Comparison of ENCODE assay signal across 10 mouse cellular contexts in genomic region chr19:46727140-46727736, GRCm38 (mm10). TPM values are rescaled to one million over a fixed set of nuclear protein-coding genes. Genes with fewer than 3 reads are reported as not detected.
A peak's percentile ranks its signal among the peaks of the same experiment; 100 is the strongest.
DNase-seq lines count a peak whose midpoint lies in the region; ATAC-seq lines count a peak whose summit lies in the region.
"Had no signal": no experiment of that assay in that cellular context is flagged by ENCODE, and none has a peak within 500 bp of the region (broad histone marks: within the 10 kb centered on the region; RNA-seq: fewer than 3 reads in every experiment).

No protein-coding gene starts in this region.

- 58% methylated on average over 8 of the region's 8 CpGs for WGBS in midbrain, embryonic 10.5 days
- 43% methylated on average over 8 of the region's 8 CpGs for WGBS in midbrain, embryonic 16.5 days
- WGBS in hindbrain, embryonic 11.5 days: 49% methylated on average over 8 of the region's 8 CpGs

- intact Hi-C loops in gastrocnemius, postnatal 36 days (cut with DNase I): no loop called here

- H3K4me2 ChIP-seq in midbrain, embryonic 16.5 days (ENCODE audit: low read length): no peak overlapping the region
- no peak overlapping the region for H3K4me2 ChIP-seq in hindbrain, embryonic 11.5 days (replicated peaks; ENCODE audit: low read depth, low read length)

- no peak overlapping the region for H3K4me3 ChIP-seq in midbrain, embryonic 10.5 days
- no peak overlapping the region for H3K4me3 ChIP-seq in midbrain, embryonic 16.5 days (ENCODE audit: low read depth, low read length)
- H3K4me3 ChIP-seq in hindbrain, embryonic 11.5 days (ENCODE audit: low read depth, low read length): no peak overlapping the region

- ATAC-seq in midbrain, embryonic 16.5 days: no peak
- peak; percentile 71 for ATAC-seq in hindbrain, embryonic 11.5 days (ENCODE audit: low FRiP score)

- no peaks in the 10 kb centered on the region for H3K9me3 ChIP-seq in midbrain, embryonic 10.5 days (replicated peaks)
- H3K9me3 ChIP-seq in midbrain, embryonic 16.5 days (replicated peaks; ENCODE audit: control insufficient read depth, low read length, poor library complexity, severe bottlenecking): no peaks in the 10 kb centered on the region
- H3K9me3 ChIP-seq in hindbrain, embryonic 11.5 days (ENCODE audit: control insufficient read depth, low read length): no peaks in the 10 kb centered on the region

- H3K9ac ChIP-seq in midbrain, embryonic 16.5 days (ENCODE audit: low read depth, low read length): no peak overlapping the region
- H3K9ac ChIP-seq in hindbrain, embryonic 11.5 days (ENCODE audit: low read depth, low read length): no peak overlapping the region

- peaks cover 21% of the 10 kb centered on the region; the same call in 1 of the 2 replicates for H3K36me3 ChIP-seq in midbrain, embryonic 10.5 days
- H3K36me3 ChIP-seq in midbrain, embryonic 16.5 days (ENCODE audit: control insufficient read depth, insufficient read depth, low read length): no peaks in the 10 kb centered on the region
- no peaks in the 10 kb centered on the region for H3K36me3 ChIP-seq in hindbrain, embryonic 11.5 days (ENCODE audit: control insufficient read depth, insufficient read depth, low read length)

- DNase-seq in midbrain, embryonic 10.5 days (ENCODE audit: low spot score): peak; percentile 46
- DNase-seq in hindbrain, embryonic 11.5 days (ENCODE audit: low spot score): peak; percentile 72
- DNase-seq in layer of hippocampus, postnatal 14 days (ENCODE audit: low spot score in 2 of 2): peak; percentile 24 to 31
- peak; percentile 56 for DNase-seq in retina, postnatal 1 day
- no peak for DNase-seq in ovary, postnatal 14 days (ENCODE audit: low spot score)
- DNase-seq in thymus, postnatal 4 days: no peak
- DNase-seq in gastrocnemius, postnatal 36 days: no peak

- no peaks in the 10 kb centered on the region for H3K27me3 ChIP-seq in midbrain, embryonic 10.5 days (ENCODE audit: low read depth, poor library complexity, severe bottlenecking)
- H3K27me3 ChIP-seq in midbrain, embryonic 16.5 days (ENCODE audit: control insufficient read depth, insufficient read depth, low read depth, low read length): no peaks in the 10 kb centered on the region
- no peaks in the 10 kb centered on the region for H3K27me3 ChIP-seq in hindbrain, embryonic 11.5 days (ENCODE audit: control insufficient read depth, insufficient read depth, low read length)

- H3K4me1 ChIP-seq in midbrain, embryonic 10.5 days: peaks cover 21% of the 10 kb centered on the region
- peaks cover 3% of the 10 kb centered on the region for H3K4me1 ChIP-seq in midbrain, embryonic 16.5 days (ENCODE audit: control insufficient read depth, insufficient read depth, low read length)
- H3K4me1 ChIP-seq in hindbrain, embryonic 11.5 days (replicated peaks; ENCODE audit: control insufficient read depth, insufficient read depth, low read length): no peaks in the 10 kb centered on the region

- peak overlapping the region; percentile 53; the same call in 1 of the 2 replicates for H3K27ac ChIP-seq in midbrain, embryonic 10.5 days (replicated peaks)
- no peak overlapping the region for H3K27ac ChIP-seq in midbrain, embryonic 16.5 days (ENCODE audit: low read length)
- 0 out of 2 replicates have a peak overlapping the region, but pooled peaks have one; percentile 1 for H3K27ac ChIP-seq in hindbrain, embryonic 11.5 days (ENCODE audit: low read depth, low read length)

RNA-seq across cellular contexts. Expression of gene As3mt, which starts 20.0 kb away (rescaled TPM):
- polyA plus RNA-seq in midbrain, embryonic 10.5 days (2016; fragmentation: Nextera tagmentation; extraction: Ambion mirVana): 30.0 and 32.4 TPM in 2 replicates
- 35.6 and 38.1 TPM in 2 replicates for polyA plus RNA-seq in midbrain, embryonic 16.5 days (2015; fragmentation: Nextera tagmentation; extraction: Ambion mirVana)
- 30.2 and 31.6 TPM in 2 replicates for polyA plus RNA-seq in hindbrain, embryonic 11.5 days (2014; fragmentation: Nextera tagmentation; extraction: Ambion mirVana)
- 10 to 100 TPM; 16.4 to 16.7 TPM for total RNA-seq in layer of hippocampus, postnatal 14 days (2021)
- total RNA-seq in gastrocnemius, postnatal 36 days (2021): 10 to 100 TPM; 79.6 to 84.9 TPM

RNA-seq across cellular contexts. Expression of gene Cnnm2, which starts 34.2 kb away (rescaled TPM):
- 2.7 TPM in 2 replicates for polyA plus RNA-seq in midbrain, embryonic 10.5 days (2016; fragmentation: Nextera tagmentation; extraction: Ambion mirVana)
- 6.8 and 7.0 TPM in 2 replicates for polyA plus RNA-seq in midbrain, embryonic 16.5 days (2015; fragmentation: Nextera tagmentation; extraction: Ambion mirVana)
- 3.7 and 4.6 TPM in 2 replicates for polyA plus RNA-seq in hindbrain, embryonic 11.5 days (2014; fragmentation: Nextera tagmentation; extraction: Ambion mirVana)
- 10 to 100 TPM; 32.1 to 36.0 TPM for total RNA-seq in layer of hippocampus, postnatal 14 days (2021)
- 1 to 10 TPM; 2.4 to 3.3 TPM for total RNA-seq in gastrocnemius, postnatal 36 days (2021)

RNA-seq across cellular contexts. Expression of gene Borcs7, which starts 37.5 kb away (rescaled TPM):
- 14.2 and 17.4 TPM in 2 replicates for polyA plus RNA-seq in midbrain, embryonic 10.5 days (2016; fragmentation: Nextera tagmentation; extraction: Ambion mirVana)
- 24.6 and 27.6 TPM in 2 replicates for polyA plus RNA-seq in midbrain, embryonic 16.5 days (2015; fragmentation: Nextera tagmentation; extraction: Ambion mirVana)
- 14.2 and 14.9 TPM in 2 replicates for polyA plus RNA-seq in hindbrain, embryonic 11.5 days (2014; fragmentation: Nextera tagmentation; extraction: Ambion mirVana)
- 10 to 100 TPM; 18.7 to 21.2 TPM for total RNA-seq in layer of hippocampus, postnatal 14 days (2021)
- 10 to 100 TPM; 11.9 to 12.9 TPM for total RNA-seq in gastrocnemius, postnatal 36 days (2021)

RNA-seq across cellular contexts. Expression of gene Cyp17a1, which starts 54.3 kb away (rescaled TPM):
- polyA plus RNA-seq in midbrain, embryonic 10.5 days (2016; fragmentation: Nextera tagmentation; extraction: Ambion mirVana): not detected in 2 replicates
- not detected in 2 replicates for polyA plus RNA-seq in midbrain, embryonic 16.5 days (2015; fragmentation: Nextera tagmentation; extraction: Ambion mirVana)
- 0.29 TPM in 1 of 2 replicates, not detected in the other for polyA plus RNA-seq in hindbrain, embryonic 11.5 days (2014; fragmentation: Nextera tagmentation; extraction: Ambion mirVana)
- total RNA-seq in layer of hippocampus, postnatal 14 days (2021): not detected
- not detected for total RNA-seq in gastrocnemius, postnatal 36 days (2021)
- total RNA-seq: heart, adult 18-20 months had no signal
- polyA plus RNA-seq: limb, embryonic 11.5 days had no signal

Comparison
In these comparisons a context has a peak if more than half of its experiments do, and no peak if none do; other contexts are left out.
1. DNase-seq: peak in midbrain, embryonic 10.5 days (single experiment), hindbrain, embryonic 11.5 days (single experiment), layer of hippocampus, postnatal 14 days (2 of 2) and retina, postnatal 1 day (single experiment); none in ovary, postnatal 14 days (single experiment), thymus, postnatal 4 days (single experiment) and gastrocnemius, postnatal 36 days (0 of 2).